Mouse (Mus musculus): Measurements from ENCODE around the gene Ttc25. TPM values are rescaled to one million over a fixed set of nuclear protein-coding genes. Genes with fewer than 3 reads are reported as not detected.
A peak's percentile ranks its signal among the peaks of the same experiment; 100 is the strongest.
"Not testable (repeated sequence)": the region's sequence is repeated elsewhere in the genome, so short reads cannot be mapped to it uniquely, and the experiment has no call there.

Gene Ttc25
- polyA plus RNA-seq, 1 experiment from 2014 or later = 0.17 TPM

DNA sequence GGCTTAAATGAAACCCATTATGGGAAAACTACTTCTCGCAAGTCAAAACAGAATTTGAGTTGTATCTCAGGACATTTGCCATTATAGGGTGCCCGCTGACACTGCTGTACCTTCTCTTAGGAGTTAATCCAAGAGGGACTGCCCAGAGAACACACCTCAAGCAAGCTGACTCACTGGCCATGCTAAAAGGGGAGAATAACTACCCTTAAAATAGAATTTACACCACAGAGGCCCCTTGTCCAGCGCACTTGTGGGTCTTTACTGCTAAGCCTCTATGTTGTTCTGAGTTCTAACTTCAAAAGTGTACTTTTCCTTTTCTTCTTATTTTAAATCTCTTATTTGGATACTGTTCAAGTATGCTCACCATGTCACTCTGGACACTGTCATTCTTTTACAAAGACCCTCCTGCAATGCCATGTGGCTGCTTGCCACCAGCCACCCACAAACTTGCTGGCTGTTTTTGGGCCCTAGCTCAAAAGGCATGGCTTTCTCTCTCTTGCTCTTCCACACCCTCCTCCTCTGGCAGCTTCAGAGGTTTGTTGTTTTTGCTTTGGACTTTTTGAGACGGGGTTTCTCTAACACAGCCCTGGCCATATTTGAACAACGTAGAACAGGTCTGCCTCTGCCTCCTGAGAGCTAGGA, 64.1 kb downstream of the Ttc25 start:
- peaks cover 8% of the 10 kb centered on the region for H3K4me1 ChIP-seq (replicated peaks; ENCODE audit: control insufficient read depth, insufficient read depth)
- 62% methylated on average over 5 of the region's 5 CpGs for WGBS
- no peaks in the 10 kb centered on the region for H3K9me3 ChIP-seq (ENCODE audit: control insufficient read depth, low read length)

DNA sequence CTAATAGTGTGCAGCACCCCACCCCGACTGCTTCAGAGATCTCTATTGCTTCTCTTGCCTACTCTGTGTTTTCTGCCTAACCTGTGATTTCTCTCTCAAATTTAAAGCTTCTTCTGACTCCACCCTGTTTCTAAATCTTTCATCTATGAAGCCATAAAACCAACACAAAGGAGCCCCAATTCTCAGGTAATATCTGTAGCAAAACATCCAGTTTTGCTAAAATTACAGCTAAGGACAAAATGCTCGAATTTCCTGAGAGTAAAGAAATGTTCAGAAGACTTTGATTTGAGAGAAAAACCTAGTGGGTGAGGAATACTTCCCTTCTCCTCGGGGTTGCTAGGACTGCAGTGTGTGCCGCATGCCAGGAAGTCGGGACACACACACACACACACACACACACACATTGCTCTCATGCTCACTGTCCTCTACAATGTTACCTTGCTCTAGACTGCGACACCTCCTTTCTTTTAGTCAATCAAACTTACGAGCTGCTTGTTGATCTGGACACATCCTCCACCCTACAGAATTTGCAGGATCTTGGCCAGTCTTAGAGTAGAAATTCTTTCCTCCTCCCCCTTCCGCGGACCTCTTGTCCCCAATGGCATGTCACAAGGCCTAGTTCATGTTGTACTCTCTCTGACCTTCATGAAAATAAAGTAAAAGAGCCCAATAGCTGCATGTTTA, 64.7 kb downstream of the Ttc25 start:
- no peak overlapping the region for H3K4me3 ChIP-seq (ENCODE audit: low read depth, low read length)
- no peak for ATAC-seq (ENCODE audit: low FRiP score, low TSS enrichment)
- H3K9ac ChIP-seq (ENCODE audit: low read length) = 0 out of 2 replicates have a peak overlapping the region, but pooled peaks have one; percentile 1
- H3K9me3 ChIP-seq (ENCODE audit: control insufficient read depth, low read length) = no peaks in the 10 kb centered on the region
- H3K4me2 ChIP-seq (replicated peaks; ENCODE audit: low read depth) = no peak overlapping the region
- DNase-seq (ENCODE audit: low spot score) = no peak
- no peaks in the 10 kb centered on the region; the same call in 1 of the 2 replicates for H3K36me3 ChIP-seq (ENCODE audit: control insufficient read depth, insufficient read depth, low read length)
- no peak for TF ChIP-seq CTCF (IDR thresholded peaks at IDR 0.05; ENCODE audit: low read depth)
- TF ChIP-seq EP300 (optimal IDR thresholded peaks at IDR 0.05) = no peak
- H3K27ac ChIP-seq (replicated peaks) = no peak overlapping the region; the same call in 1 of the 2 replicates
- 66% methylated on average over 9 of the region's 9 CpGs for WGBS
- no peaks in the 10 kb centered on the region for H3K27me3 ChIP-seq (ENCODE audit: control insufficient read depth, insufficient read depth, low read length)
- peaks cover 7% of the 10 kb centered on the region for H3K4me1 ChIP-seq (replicated peaks; ENCODE audit: control insufficient read depth, insufficient read depth)

More for the DNA sequence above, 64.1 kb downstream of the Ttc25 start:
- Histone ChIP-seq H3K4me2 (replicated peaks; ENCODE audit: low read depth) (no peak overlapping the region), H3K4me3 (ENCODE audit: low read depth, low read length) (no peak overlapping the region), H3K36me3 (ENCODE audit: control insufficient read depth, insufficient read depth, low read length) (no peaks in the 10 kb centered on the region; the same call in 1 of the 2 replicates), H3K27ac (replicated peaks) (peak overlapping the region; percentile 30; the same call in 1 of the 2 replicates), H3K27me3 (ENCODE audit: control insufficient read depth, insufficient read depth, low read length) (no peaks in the 10 kb centered on the region), H3K9ac (ENCODE audit: low read length) (0 out of 2 replicates have a peak overlapping the region, but pooled peaks have one; percentile 1)
- ATAC-seq (ENCODE audit: low FRiP score, low TSS enrichment) = no peak
- no peak for TF ChIP-seq EP300 (optimal IDR thresholded peaks at IDR 0.05)
- no peak for TF ChIP-seq CTCF (IDR thresholded peaks at IDR 0.05; ENCODE audit: low read depth)
- no peak for DNase-seq (ENCODE audit: low spot score)

DNA sequence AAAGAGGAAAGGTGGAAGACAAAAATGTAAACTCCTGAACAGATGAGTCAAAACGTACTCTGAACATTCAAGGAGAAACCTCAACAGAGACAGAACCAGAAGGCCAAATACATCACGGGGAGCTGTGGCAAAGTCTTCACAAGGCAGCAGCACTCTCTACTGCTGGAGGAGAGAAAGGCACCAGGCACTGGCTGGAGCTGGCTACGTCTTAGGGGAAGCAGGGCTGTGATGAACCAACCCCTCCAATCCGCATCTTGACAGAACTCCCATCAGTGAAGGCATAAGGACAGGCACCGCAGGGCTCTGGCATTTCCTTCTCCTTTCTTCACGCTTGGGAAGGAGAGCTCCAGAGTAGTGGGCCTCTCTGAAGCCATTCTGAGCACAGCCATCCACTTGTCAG, 66.2 kb downstream of the Ttc25 start:
- Histone ChIP-seq H3K9ac (ENCODE audit: low read length) (no peak overlapping the region), H3K36me3 (ENCODE audit: control insufficient read depth, insufficient read depth, low read length) (no peaks in the 10 kb centered on the region; the same call in 1 of the 2 replicates), H3K27me3 (ENCODE audit: control insufficient read depth, insufficient read depth, low read length) (no peaks in the 10 kb centered on the region), H3K9me3 (ENCODE audit: control insufficient read depth, low read length) (no peaks in the 10 kb centered on the region), H3K4me2 (replicated peaks; ENCODE audit: low read depth) (no peak overlapping the region), H3K4me1 (replicated peaks; ENCODE audit: control insufficient read depth, insufficient read depth) (peaks cover 7% of the 10 kb centered on the region), H3K27ac (replicated peaks) (no peak overlapping the region), H3K4me3 (ENCODE audit: low read depth, low read length) (no peak overlapping the region)
- ATAC-seq (ENCODE audit: low FRiP score, low TSS enrichment) = no peak
- TF ChIP-seq EP300 (optimal IDR thresholded peaks at IDR 0.05) = no peak
- peak; percentile 19 for TF ChIP-seq CTCF (IDR thresholded peaks at IDR 0.05; ENCODE audit: low read depth)
- DNase-seq (ENCODE audit: low spot score) = no peak
- 76% methylated on average over 6 of the region's 6 CpGs for WGBS

DNA sequence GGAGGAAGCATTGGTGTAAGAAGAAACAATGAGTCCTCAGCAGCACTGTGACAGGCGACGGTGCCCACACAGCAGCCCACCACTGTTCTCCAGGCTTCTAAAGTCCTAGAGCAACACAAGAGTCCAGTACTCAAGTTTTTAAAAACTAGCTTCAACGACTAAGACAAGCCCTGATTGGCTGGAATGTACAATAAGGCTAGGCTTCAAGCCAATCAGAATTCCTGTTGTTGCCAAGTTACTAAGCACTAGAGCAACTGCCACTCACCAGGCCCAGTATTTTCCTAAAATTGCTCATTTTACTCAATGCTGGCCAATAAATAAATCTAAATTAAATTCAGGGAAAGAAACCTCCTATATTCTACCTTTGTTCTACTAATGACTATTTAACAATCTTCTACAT, 67.8 kb downstream of the Ttc25 start:
- H3K4me1 ChIP-seq (replicated peaks; ENCODE audit: control insufficient read depth, insufficient read depth) = peaks cover 11% of the 10 kb centered on the region
- no peaks in the 10 kb centered on the region for H3K9me3 ChIP-seq (ENCODE audit: control insufficient read depth, low read length)
- no peak for DNase-seq (ENCODE audit: low spot score)
- no peak overlapping the region; the same call in 1 of the 2 replicates for H3K27ac ChIP-seq (replicated peaks)
- H3K4me3 ChIP-seq (ENCODE audit: low read depth, low read length) = no peak overlapping the region
- no peaks in the 10 kb centered on the region for H3K27me3 ChIP-seq (ENCODE audit: control insufficient read depth, insufficient read depth, low read length)
- ATAC-seq (ENCODE audit: low FRiP score, low TSS enrichment) = 0 out of 2 replicates have a peak, but pooled peaks have one; percentile 5
- no peaks in the 10 kb centered on the region for H3K36me3 ChIP-seq (ENCODE audit: control insufficient read depth, insufficient read depth, low read length)
- no peak for TF ChIP-seq CTCF (IDR thresholded peaks at IDR 0.05; ENCODE audit: low read depth)
- 61% methylated on average over 3 of the region's 3 CpGs for WGBS
- no peak overlapping the region; the same call in 1 of the 2 replicates for H3K4me2 ChIP-seq (replicated peaks; ENCODE audit: low read depth)
- H3K9ac ChIP-seq (ENCODE audit: low read length) = no peak overlapping the region

DNA sequence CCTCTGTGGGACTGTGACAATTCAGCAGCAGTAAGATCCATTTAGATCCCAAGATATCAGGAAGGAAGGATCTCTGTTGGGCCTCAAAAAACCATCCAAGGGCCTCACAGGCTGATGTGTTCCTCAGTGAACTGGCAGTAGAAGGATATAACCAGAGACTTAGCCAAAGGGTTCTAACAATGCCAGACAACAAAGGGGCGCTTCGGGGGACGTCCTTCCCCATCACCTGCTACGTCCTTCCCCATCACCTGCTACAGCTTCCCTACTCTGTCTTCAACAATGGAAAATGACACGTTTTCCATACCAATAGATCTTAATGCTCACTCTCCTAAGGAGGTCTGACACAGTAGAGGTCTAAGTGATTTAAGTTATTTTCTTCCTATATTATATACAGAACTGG, 70.9 kb downstream of the Ttc25 start:
- no peak overlapping the region for H3K4me3 ChIP-seq (ENCODE audit: low read depth, low read length)
- H3K27me3 ChIP-seq (ENCODE audit: control insufficient read depth, insufficient read depth, low read length) = no peaks in the 10 kb centered on the region
- ATAC-seq (ENCODE audit: low FRiP score, low TSS enrichment) (no peak), DNase-seq (ENCODE audit: low spot score) (no peak)
- peaks cover 5% of the 10 kb centered on the region; the same call in 1 of the 2 replicates for H3K4me1 ChIP-seq (replicated peaks; ENCODE audit: control insufficient read depth, insufficient read depth)
- no peaks in the 10 kb centered on the region for H3K36me3 ChIP-seq (ENCODE audit: control insufficient read depth, insufficient read depth, low read length)
- no peak for TF ChIP-seq CTCF (IDR thresholded peaks at IDR 0.05; ENCODE audit: low read depth)
- TF ChIP-seq EP300 (optimal IDR thresholded peaks at IDR 0.05) = no peak
- WGBS = 84% methylated on average over 5 of the region's 5 CpGs
- H3K9ac ChIP-seq (ENCODE audit: low read length) = no peak overlapping the region
- H3K9me3 ChIP-seq (ENCODE audit: control insufficient read depth, low read length) = no peaks in the 10 kb centered on the region
- H3K4me2 ChIP-seq (replicated peaks; ENCODE audit: low read depth) = no peak overlapping the region
- H3K27ac ChIP-seq (replicated peaks) = no peak overlapping the region

DNA sequence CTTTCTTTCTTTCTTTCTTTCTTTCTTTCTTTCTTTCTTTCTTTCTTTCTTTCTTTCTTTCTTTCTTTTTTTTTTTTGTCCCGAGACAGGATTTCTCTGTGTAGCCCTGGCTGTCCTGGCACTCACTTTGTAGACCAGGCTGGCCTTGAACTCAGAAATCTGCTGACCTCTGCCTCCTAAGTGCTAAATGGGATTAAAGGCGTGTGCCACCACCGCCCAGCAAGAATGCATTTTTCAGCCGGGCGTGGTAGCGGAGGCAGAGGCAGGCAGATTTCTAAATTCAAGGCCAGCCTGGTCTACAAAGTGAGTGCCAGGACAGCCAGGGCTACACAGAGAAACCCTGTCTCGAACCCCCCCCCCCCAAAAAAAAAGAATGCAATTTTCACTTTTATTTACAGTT, 71.4 kb downstream of the Ttc25 start:
- H3K27ac ChIP-seq (replicated peaks); H3K9me3 ChIP-seq (ENCODE audit: control insufficient read depth, low read length); H3K4me2 ChIP-seq (replicated peaks; ENCODE audit: low read depth); ATAC-seq (ENCODE audit: low FRiP score, low TSS enrichment); H3K36me3 ChIP-seq (ENCODE audit: control insufficient read depth, insufficient read depth, low read length); H3K9ac ChIP-seq (ENCODE audit: low read length); H3K4me1 ChIP-seq (replicated peaks; ENCODE audit: control insufficient read depth, insufficient read depth); DNase-seq (ENCODE audit: low spot score); H3K27me3 ChIP-seq (ENCODE audit: control insufficient read depth, insufficient read depth, low read length); H3K4me3 ChIP-seq (ENCODE audit: low read depth, low read length): not testable (repeated sequence)
- WGBS = 89% methylated on average over 7 of the region's 7 CpGs

All from stomach, postnatal 0 days (tissue).